Mouse (Mus musculus): ENCODE measurements around the gene Sobp. TPM values are rescaled to one million over a fixed set of nuclear protein-coding genes. Genes with fewer than 3 reads are reported as not detected.

Gene Sobp
- total and polyA plus RNA-seq, 2 experiments from 2014 or later: 3.0 to 3.9 TPM

GRCm38 (mm10) chr10:43002721-43003465, 171.4 kb downstream of the Sobp start:
- Histone ChIP-seq H3K36me3 (replicated peaks; ENCODE audit: control insufficient read depth, insufficient read depth, low read length) (no peaks in the 10 kb centered on the region), H3K9ac (replicated peaks; ENCODE audit: low read depth, low read length) (peak overlapping the region; percentile 49; the same call in 1 of the 2 replicates), H3K4me1 (ENCODE audit: control insufficient read depth, insufficient read depth) (peaks cover 9% of the 10 kb centered on the region), H3K4me2 (ENCODE audit: low read depth, low read length) (peak overlapping the region; percentile 75), H3K27ac (ENCODE audit: low read depth) (no peak overlapping the region), H3K9me3 (replicated peaks; ENCODE audit: control insufficient read depth, low read length) (no peaks in the 10 kb centered on the region), H3K4me3 (ENCODE audit: low read depth, low read length) (peak overlapping the region; percentile 47), H3K27me3 (ENCODE audit: control insufficient read depth, insufficient read depth, low read length) (no peaks in the 10 kb centered on the region)
- WGBS: 18% methylated on average over 25 of the region's 25 CpGs
- ATAC-seq (ENCODE audit: insufficient read depth, low read depth): no peak
- no peak for DNase-seq (ENCODE audit: low spot score)
- TF ChIP-seq CTCF (IDR thresholded peaks at IDR 0.05; ENCODE audit: low read depth) (no peak), EP300 (IDR thresholded peaks at IDR 0.05; ENCODE audit: low read depth) (no peak)

GRCm38 (mm10) chr10:43002066-43002678, 172.2 kb downstream of the Sobp start:
- Histone ChIP-seq H3K9ac (replicated peaks; ENCODE audit: low read depth, low read length) (0 out of 2 replicates have a peak overlapping the region, but pooled peaks have one; percentile 49), H3K27ac (ENCODE audit: low read depth) (no peak overlapping the region), H3K27me3 (ENCODE audit: control insufficient read depth, insufficient read depth, low read length) (no peaks in the 10 kb centered on the region), H3K36me3 (replicated peaks; ENCODE audit: control insufficient read depth, insufficient read depth, low read length) (no peaks in the 10 kb centered on the region), H3K9me3 (replicated peaks; ENCODE audit: control insufficient read depth, low read length) (no peaks in the 10 kb centered on the region), H3K4me3 (ENCODE audit: low read depth, low read length) (peak overlapping the region; percentile 47), H3K4me1 (ENCODE audit: control insufficient read depth, insufficient read depth) (peaks cover 9% of the 10 kb centered on the region), H3K4me2 (ENCODE audit: low read depth, low read length) (peak overlapping the region; percentile 75)
- no peak for ATAC-seq (ENCODE audit: insufficient read depth, low read depth)
- whole genome bisulfite sequencing: 16% methylated on average over 13 of the region's 13 CpGs
- no peak for DNase-seq (ENCODE audit: low spot score)
- TF ChIP-seq EP300 (IDR thresholded peaks at IDR 0.05; ENCODE audit: low read depth) (no peak), CTCF (IDR thresholded peaks at IDR 0.05; ENCODE audit: low read depth) (no peak)

GRCm38 (mm10) chr10:43001433-43001832, 172.9 kb downstream of the Sobp start:
- Histone ChIP-seq H3K4me2 (ENCODE audit: low read depth, low read length) (no peak overlapping the region), H3K27me3 (ENCODE audit: control insufficient read depth, insufficient read depth, low read length) (no peaks in the 10 kb centered on the region), H3K4me3 (ENCODE audit: low read depth, low read length) (no peak overlapping the region), H3K27ac (ENCODE audit: low read depth) (no peak overlapping the region), H3K4me1 (ENCODE audit: control insufficient read depth, insufficient read depth) (peaks cover 9% of the 10 kb centered on the region), H3K9ac (replicated peaks; ENCODE audit: low read depth, low read length) (no peak overlapping the region), H3K36me3 (replicated peaks; ENCODE audit: control insufficient read depth, insufficient read depth, low read length) (no peaks in the 10 kb centered on the region), H3K9me3 (replicated peaks; ENCODE audit: control insufficient read depth, low read length) (no peaks in the 10 kb centered on the region)
- no peak for TF ChIP-seq CTCF (IDR thresholded peaks at IDR 0.05; ENCODE audit: low read depth)
- no peak for TF ChIP-seq EP300 (IDR thresholded peaks at IDR 0.05; ENCODE audit: low read depth)
- no peak for DNase-seq (ENCODE audit: low spot score)
- 73% methylated on average over 3 of the region's 3 CpGs for WGBS
- ATAC-seq (ENCODE audit: insufficient read depth, low read depth): no peak

- TF ChIP-seq EP300 (IDR thresholded peaks at IDR 0.05; ENCODE audit: low read depth) (no peak), CTCF (IDR thresholded peaks at IDR 0.05; ENCODE audit: low read depth) (no peak)
- Histone ChIP-seq H3K27me3 (ENCODE audit: control insufficient read depth, insufficient read depth, low read length) (no peaks in the 10 kb centered on the region), H3K9me3 (replicated peaks; ENCODE audit: control insufficient read depth, low read length) (no peaks in the 10 kb centered on the region), H3K9ac (replicated peaks; ENCODE audit: low read depth, low read length) (no peak overlapping the region), H3K4me3 (ENCODE audit: low read depth, low read length) (no peak overlapping the region), H3K4me1 (ENCODE audit: control insufficient read depth, insufficient read depth) (peaks cover 14% of the 10 kb centered on the region; the same call in 1 of the 2 replicates), H3K4me2 (ENCODE audit: low read depth, low read length) (no peak overlapping the region), H3K27ac (ENCODE audit: low read depth) (no peak overlapping the region), H3K36me3 (replicated peaks; ENCODE audit: control insufficient read depth, insufficient read depth, low read length) (no peaks in the 10 kb centered on the region)
- 96% methylated on average over 10 of the region's 10 CpGs for WGBS
- ATAC-seq (ENCODE audit: insufficient read depth, low read depth): no peak
- no peak for DNase-seq (ENCODE audit: low spot score)
Measured at GRCm38 (mm10) chr10:42999324-42999723, 175.0 kb downstream of the Sobp start.

GRCm38 (mm10) chr10:42997278-42997677, 177.1 kb downstream of the Sobp start:
- H3K4me2 ChIP-seq (ENCODE audit: low read depth, low read length): no peak overlapping the region
- 88% methylated on average over 2 of the region's 2 CpGs for WGBS
- H3K27me3 ChIP-seq (ENCODE audit: control insufficient read depth, insufficient read depth, low read length): no peaks in the 10 kb centered on the region
- H3K4me1 ChIP-seq (ENCODE audit: control insufficient read depth, insufficient read depth): peaks cover 14% of the 10 kb centered on the region; the same call in 1 of the 2 replicates
- no peaks in the 10 kb centered on the region for H3K36me3 ChIP-seq (replicated peaks; ENCODE audit: control insufficient read depth, insufficient read depth, low read length)
- no peak overlapping the region for H3K27ac ChIP-seq (ENCODE audit: low read depth)
- no peak for TF ChIP-seq EP300 (IDR thresholded peaks at IDR 0.05; ENCODE audit: low read depth)
- no peak for TF ChIP-seq CTCF (IDR thresholded peaks at IDR 0.05; ENCODE audit: low read depth)
- no peak for DNase-seq (ENCODE audit: low spot score)
- H3K4me3 ChIP-seq (ENCODE audit: low read depth, low read length): no peak overlapping the region
- H3K9me3 ChIP-seq (replicated peaks; ENCODE audit: control insufficient read depth, low read length): no peaks in the 10 kb centered on the region
- no peak overlapping the region for H3K9ac ChIP-seq (replicated peaks; ENCODE audit: low read depth, low read length)
- ATAC-seq (ENCODE audit: insufficient read depth, low read depth): no peak
